Mouse (Mus musculus) induced T-regulatory cell, adult 2 months (primary cell): Measurements from ENCODE around the gene Ptgr1.

Experiments
- DNase-seq: peaks from one replicate; pipeline ENCODE4 v3.0.0-alpha.2; 2012; ENCODE audit warnings: low read depth

Gene Ptgr1

GRCm38 (mm10) chr4:58986540-58987190 is at the start of gene Ptgr1:
Gene Ptgr1 (minus strand): TSS chr4:58987119.
- peak; percentile 87 for DNase-seq

- no peak for DNase-seq
These were observed 48.9 kb upstream of the Ptgr1 start for GRCm38 (mm10) chr4:59035786-59036350.

- peak; percentile 77 for DNase-seq
These were observed 48.2 kb upstream of the Ptgr1 start, which contains the start of gene Gng10 for GRCm38 (mm10) chr4:59034918-59035785. Gene Gng10 (plus strand): TSS chr4:59035088.

GRCm38 (mm10) chr4:59034325-59034917 is 47.5 kb upstream of the Ptgr1 start:
- DNase-seq = no peak

GRCm38 (mm10) chr4:59016922-59017321 is 30.0 kb upstream of the Ptgr1 start:
- DNase-seq = no peak

GRCm38 (mm10) chr4:59015181-59015580 is 28.3 kb upstream of the Ptgr1 start:
- no peak for DNase-seq

GRCm38 (mm10) chr4:59011446-59011845 is 24.5 kb upstream of the Ptgr1 start:
- DNase-seq = no peak

- DNase-seq = no peak
These were observed 22.8 kb upstream of the Ptgr1 start for GRCm38 (mm10) chr4:59009696-59010095.

GRCm38 (mm10) chr4:59009186-59009585 is 22.3 kb upstream of the Ptgr1 start:
- peak; percentile 65 for DNase-seq

GRCm38 (mm10) chr4:59007974-59008373 is 21.1 kb upstream of the Ptgr1 start:
- no peak for DNase-seq

- DNase-seq = no peak
These were observed 20.1 kb upstream of the Ptgr1 start for GRCm38 (mm10) chr4:59007016-59007415.

- no peak for DNase-seq
These were observed 19.3 kb upstream of the Ptgr1 start for GRCm38 (mm10) chr4:59006211-59006610.

- no peak for DNase-seq
These were observed 16.9 kb upstream of the Ptgr1 start for GRCm38 (mm10) chr4:59003806-59004200.

- peak; percentile 94 for DNase-seq
These were observed 16.3 kb upstream of the Ptgr1 start, which contains the start of gene Gm20503 for GRCm38 (mm10) chr4:59002948-59003805. Gene Gm20503 (plus strand): TSS chr4:59003210.

GRCm38 (mm10) chr4:59000614-59001013 is 13.7 kb upstream of the Ptgr1 start:
- peak; percentile 85 for DNase-seq

GRCm38 (mm10) chr4:58999686-59000085 is 12.8 kb upstream of the Ptgr1 start:
- peak; percentile 86 for DNase-seq

- DNase-seq = no peak
These were observed 11.8 kb upstream of the Ptgr1 start for GRCm38 (mm10) chr4:58998688-58999087.

GRCm38 (mm10) chr4:58997081-58997480 is 10.2 kb upstream of the Ptgr1 start:
- no peak for DNase-seq

- no peak for DNase-seq
These were observed 8.4 kb upstream of the Ptgr1 start for GRCm38 (mm10) chr4:58995251-58995693.

GRCm38 (mm10) chr4:58994762-58995161 is 7.8 kb upstream of the Ptgr1 start, which contains the start of gene Dnajc25:
Gene Dnajc25 (plus strand): TSS chr4:58995062.
- DNase-seq = no peak

- no peak for DNase-seq
These were observed 5.3 kb upstream of the Ptgr1 start for GRCm38 (mm10) chr4:58992195-58992594.
